In genomic region chr16:94290073-94290999, GRCm38 (mm10) we compare ENCODE assay signal across 8 mouse cellular contexts. TPM values are rescaled to one million over a fixed set of nuclear protein-coding genes. Genes with fewer than 3 reads are reported as not detected.
DNase-seq lines count a peak whose midpoint lies in the region; ATAC-seq and TF ChIP-seq lines count a peak whose summit lies in the region.

No protein-coding gene starts in this region.

- DNase-seq in ES-E14 (ENCODE audit: low read depth, low spot score) = peak; percentile 77
- DNase-seq in c-Kit-positive CD71-positive TER-119-negative erythroid progenitor cells, embryonic 14.5 days (ENCODE audit: low read depth) = peak; percentile 61
- peak; percentile 89 for DNase-seq in forebrain, embryonic 14.5 days (ENCODE audit: low spot score)
- DNase-seq in heart, postnatal 36 days = peak; percentile 80 to 81
- DNase-seq in layer of hippocampus, adult 2 months (ENCODE audit: low spot score in 2 of 2) = peak; percentile 72 to 73
- peak; percentile 90 for DNase-seq in lung, embryonic 14.5 days
- DNase-seq in testis, postnatal 14 days (ENCODE audit: low spot score) = peak; percentile 85

- peak; percentile 97 for ATAC-seq in forebrain, embryonic 14.5 days
- ATAC-seq in lung, embryonic 14.5 days (ENCODE audit: insufficient read depth) = peak; percentile 97

- no peaks in the 10 kb centered on the region for H3K27me3 ChIP-seq in forebrain, embryonic 14.5 days (replicated peaks; ENCODE audit: control insufficient read depth, insufficient read depth, low read length)
- H3K27me3 ChIP-seq in lung, embryonic 14.5 days (ENCODE audit: insufficient read depth, low read length) = no peaks in the 10 kb centered on the region

- TF ChIP-seq CTCF in layer of hippocampus, adult 2 months (conservative IDR thresholded peaks at IDR 0.05) = no peak
- no peak for TF ChIP-seq CTCF in lung, embryonic 14.5 days (IDR thresholded peaks at IDR 0.05; ENCODE audit: low read depth)
- TF ChIP-seq CTCF in olfactory bulb, adult 2 months (IDR thresholded peaks at IDR 0.05; ENCODE audit: insufficient read depth, low read depth, low read length) = no peak

- peak overlapping the region; percentile 99 for H3K4me2 ChIP-seq in forebrain, embryonic 14.5 days (ENCODE audit: low read length)
- peak overlapping the region; percentile 98 for H3K4me2 ChIP-seq in lung, embryonic 14.5 days

- peak; percentile 81 for TF ChIP-seq POLR2A in olfactory bulb, adult 2 months (IDR thresholded peaks at IDR 0.05; ENCODE audit: insufficient read depth, low read depth, low read length)

- no peaks in the 10 kb centered on the region for H3K9me3 ChIP-seq in ES-E14 (ENCODE audit: control insufficient read depth, insufficient read depth, low read depth, low read length)
- no peaks in the 10 kb centered on the region for H3K9me3 ChIP-seq in forebrain, embryonic 14.5 days (replicated peaks; ENCODE audit: control insufficient read depth, low read length)
- no peaks in the 10 kb centered on the region for H3K9me3 ChIP-seq in lung, embryonic 14.5 days (ENCODE audit: low read depth, low read length)

- no peaks in the 10 kb centered on the region; the same call in 1 of the 2 replicates for H3K36me3 ChIP-seq in ES-E14 (ENCODE audit: control insufficient read depth, insufficient read depth, low read length, poor library complexity, severe bottlenecking)
- no peaks in the 10 kb centered on the region for H3K36me3 ChIP-seq in forebrain, embryonic 14.5 days (ENCODE audit: control insufficient read depth, insufficient read depth, low read length)
- no peaks in the 10 kb centered on the region for H3K36me3 ChIP-seq in lung, embryonic 14.5 days (ENCODE audit: insufficient read depth)

- H3K4me1 ChIP-seq in ES-E14 (ENCODE audit: control insufficient read depth in 2 of 2, insufficient read depth in 2 of 2, low read length in 2 of 2, poor library complexity in 1 of 2) = peaks cover 0 to 2% of the 10 kb centered on the region in 2 experiments; a peak in 1 of 4 replicates
- H3K4me1 ChIP-seq in forebrain, embryonic 14.5 days (ENCODE audit: control insufficient read depth, insufficient read depth, low read length) = peaks cover 5% of the 10 kb centered on the region; the same call in 1 of the 2 replicates
- H3K4me1 ChIP-seq in lung, embryonic 14.5 days (ENCODE audit: insufficient read depth) = 0 out of 2 replicates have a peak, but pooled peaks cover 6% of the 10 kb centered on the region
- peaks cover 12% of the 10 kb centered on the region for H3K4me1 ChIP-seq in olfactory bulb, adult 2 months (ENCODE audit: control insufficient read depth, insufficient read depth, low read length)

- no peak overlapping the region for H3K27ac ChIP-seq in ES-E14 (ENCODE audit: insufficient read depth, low read depth, low read length, poor library complexity, severe bottlenecking)
- peak overlapping the region; percentile 44 for H3K27ac ChIP-seq in forebrain, embryonic 14.5 days (ENCODE audit: low read depth, low read length)
- H3K27ac ChIP-seq in layer of hippocampus, adult 2 months = peak overlapping the region; percentile 88
- H3K27ac ChIP-seq in lung, embryonic 14.5 days (ENCODE audit: low read depth) = peak overlapping the region; percentile 33; the same call in 1 of the 2 replicates
- peak overlapping the region; percentile 78 for H3K27ac ChIP-seq in olfactory bulb, adult 2 months (ENCODE audit: insufficient read depth, low read depth, low read length)

- peak overlapping the region; percentile 80 for H3K9ac ChIP-seq in ES-E14 (ENCODE audit: insufficient read depth, low read depth, low read length, poor library complexity, severe bottlenecking)
- peak overlapping the region; percentile 81 for H3K9ac ChIP-seq in forebrain, embryonic 14.5 days (ENCODE audit: low read length)
- peak overlapping the region; percentile 73 for H3K9ac ChIP-seq in lung, embryonic 14.5 days

- in situ Hi-C loops in ES-E14 (cut with MboI; ENCODE audit: low sequenced_read_pairs in 2 of 2, unreplicated experiment in 2 of 2) = no loop called here

- WGBS in forebrain, embryonic 14.5 days = 6% methylated on average over 52 of the region's 52 CpGs
- 5% methylated on average over 44 of the region's 52 CpGs for WGBS in lung, embryonic 14.5 days
- WGBS in olfactory bulb, adult 2 months = 5% methylated on average over 52 of the region's 52 CpGs

- intact Hi-C loops in heart, postnatal 36 days (cut with DNase I) = no loop called here

- H3K4me3 ChIP-seq in ES-E14 (ENCODE audit: insufficient read depth in 1 of 2, low read depth in 1 of 2, low read length in 2 of 2, poor library complexity in 1 of 2, severe bottlenecking in 1 of 2) = peak overlapping the region; percentile 72 to 84
- H3K4me3 ChIP-seq in forebrain, embryonic 14.5 days (ENCODE audit: low read depth, low read length) = peak overlapping the region; percentile 88
- H3K4me3 ChIP-seq in layer of hippocampus, adult 2 months = peak overlapping the region; percentile 76
- peak overlapping the region; percentile 85 for H3K4me3 ChIP-seq in lung, embryonic 14.5 days (ENCODE audit: low read depth, low read length)
- H3K4me3 ChIP-seq in olfactory bulb, adult 2 months (ENCODE audit: insufficient read depth, low read depth, low read length) = peak overlapping the region; percentile 96

TF ChIP-seq in ES-E14, 5 proteins besides CTCF, POLR2A, EP300 and RAD21:
- TF ChIP-seq CHD2 (IDR thresholded peaks at IDR 0.05; ENCODE audit: low read depth, low read length) = no peak
- TF ChIP-seq HCFC1 (IDR thresholded peaks at IDR 0.05; ENCODE audit: borderline replicate concordance, insufficient read depth, low read length) = no peak
- TF ChIP-seq ZC3H11A (IDR thresholded peaks at IDR 0.05; ENCODE audit: borderline replicate concordance, low read depth, low read length) = no peak
- TF ChIP-seq MAFK (IDR thresholded peaks at IDR 0.05; ENCODE audit: insufficient read depth, low read depth, low read length) = no peak
- no peak for TF ChIP-seq ZNF384 (IDR thresholded peaks at IDR 0.05; ENCODE audit: low read depth, low read length)
TF ChIP-seq in ES-E14: peak in this region for 0.

RNA-seq across cellular contexts. Expression of gene Hlcs, which starts 23.0 kb away (rescaled TPM):
- 5.2 and 10.1 TPM in 2 replicates for total RNA-seq in ES-E14 (2012; rRNA removed)
- polyA plus RNA-seq in forebrain, embryonic 14.5 days (2014; fragmentation: Nextera tagmentation; extraction: Ambion mirVana) = 3.9 and 4.0 TPM in 2 replicates
- total RNA-seq in heart, postnatal 36 days (2021) = 1 to 10 TPM; 4.8 to 6.7 TPM
- 10 to 100 TPM; 14.0 to 15.2 TPM for total RNA-seq in layer of hippocampus, adult 2 months (2021)
- 8.0 and 8.8 TPM in 2 replicates for polyA plus RNA-seq in lung, embryonic 14.5 days (2014; fragmentation: Nextera tagmentation; extraction: Ambion mirVana)
- polyA plus RNA-seq in olfactory bulb, adult 2 months (2012; ENCODE audit: insufficient read depth, insufficient read length, low replicate concordance, missing spikeins) = not detected in 2 replicates

RNA-seq across cellular contexts. Expression of gene Ripply3, which starts 37.9 kb away (rescaled TPM):
- total RNA-seq in ES-E14 (2012; rRNA removed) = 0.16 and 0.22 TPM in 2 replicates
- 0.74 and 0.99 TPM in 2 replicates for polyA plus RNA-seq in forebrain, embryonic 14.5 days (2014; fragmentation: Nextera tagmentation; extraction: Ambion mirVana)
- 1 to 10 TPM; 3.7 to 5.1 TPM for total RNA-seq in heart, postnatal 36 days (2021)
- total RNA-seq in layer of hippocampus, adult 2 months (2021) = under 1 TPM in 1 of 2 experiments, not detected in 1; 0.29 TPM
- polyA plus RNA-seq in lung, embryonic 14.5 days (2014; fragmentation: Nextera tagmentation; extraction: Ambion mirVana) = 22.7 and 23.9 TPM in 2 replicates
- not detected in 2 replicates for polyA plus RNA-seq in olfactory bulb, adult 2 months (2012; ENCODE audit: insufficient read depth, insufficient read length, low replicate concordance, missing spikeins)
